Mouse (Mus musculus) lung, postnatal 0 days (tissue): Measurements from ENCODE around the gene Slc6a8.

Experiments
- CTCF ChIP-seq: IDR thresholded peaks from 2 replicates; pipeline ENCODE4 v1.5.1; 2016; ENCODE audit warnings: antibody characterized with exemption, mild to moderate bottlenecking
- EP300 ChIP-seq: IDR thresholded peaks from 2 replicates; pipeline ENCODE4 v1.6.1; 2016; ENCODE audit warnings: antibody characterized with exemption, mild to moderate bottlenecking, control low read depth

DNA sequence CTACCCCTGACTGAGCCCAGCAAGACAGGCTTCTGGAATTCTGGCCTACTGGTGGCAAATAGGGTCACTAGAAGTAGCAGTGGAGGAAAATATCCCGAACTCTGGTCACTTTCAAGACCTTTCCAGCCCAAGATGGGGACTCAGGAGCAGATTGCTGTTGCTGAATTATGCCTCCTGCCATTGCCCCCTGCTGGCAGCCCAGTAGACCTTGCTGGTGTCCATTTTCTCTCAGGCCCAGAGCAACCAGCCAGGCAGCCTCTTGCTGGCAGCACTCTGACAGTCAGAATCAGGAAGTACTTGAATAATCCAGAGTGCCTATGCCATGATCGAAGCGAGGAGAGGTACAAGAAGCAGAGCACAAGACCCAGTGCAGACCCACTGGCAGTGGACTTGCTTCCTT, 17.4 kb upstream of the Slc6a8 start:
- TF ChIP-seq EP300 (no peak), CTCF (peak; percentile 73)
